Mouse (Mus musculus) retina, embryonic 14.5 days (tissue): ENCODE measurements around the gene Dnajc9.

Experiments used
- DNase-seq: peaks from one replicate; pipeline ENCODE4 v3.0.0-alpha.2; 2015; ENCODE audit warnings: low spot score

Gene Dnajc9

DNA sequence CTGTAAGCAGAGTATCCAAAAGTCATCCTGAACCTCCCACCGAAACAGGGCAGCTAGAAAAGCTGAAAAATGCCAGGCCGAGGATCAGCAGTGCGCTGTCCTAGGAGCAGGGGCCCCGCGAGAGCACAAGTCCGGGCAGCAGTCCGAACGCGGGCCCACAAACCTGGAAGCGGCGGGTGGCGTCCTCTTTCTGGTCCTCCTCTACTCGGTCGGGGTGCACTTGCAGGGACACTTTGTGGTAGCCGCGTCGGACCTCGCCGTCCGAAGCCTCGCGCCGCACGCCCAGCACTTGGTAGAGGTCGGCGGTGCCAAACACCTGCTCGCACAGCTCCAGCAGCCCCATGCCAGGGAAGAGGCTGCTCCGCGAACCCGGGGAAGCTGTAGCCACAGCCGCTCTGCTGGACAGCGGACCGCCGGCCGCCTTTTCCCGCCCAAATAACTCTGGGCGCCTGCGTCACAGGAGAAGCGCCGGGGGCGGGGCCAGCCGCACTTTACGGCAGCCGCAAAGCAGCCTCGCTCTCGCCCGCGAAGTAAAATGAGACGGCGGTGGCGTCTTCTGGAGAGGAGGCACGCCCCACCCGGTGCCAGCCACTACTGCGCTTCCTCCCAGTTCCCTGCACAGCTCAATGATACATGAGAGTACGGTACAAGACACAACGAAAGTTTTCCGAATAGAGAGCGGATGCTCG is at the start of gene Dnajc9:
TSS of gene Dnajc9 (minus strand) at position 470 of the 689 bp plus-strand sequence.
- peak; percentile 97 for DNase-seq

- DNase-seq: no peak
Measured at GRCm38 (mm10) chr14:20436976-20437375, 48.3 kb upstream of the Dnajc9 start.

DNA sequence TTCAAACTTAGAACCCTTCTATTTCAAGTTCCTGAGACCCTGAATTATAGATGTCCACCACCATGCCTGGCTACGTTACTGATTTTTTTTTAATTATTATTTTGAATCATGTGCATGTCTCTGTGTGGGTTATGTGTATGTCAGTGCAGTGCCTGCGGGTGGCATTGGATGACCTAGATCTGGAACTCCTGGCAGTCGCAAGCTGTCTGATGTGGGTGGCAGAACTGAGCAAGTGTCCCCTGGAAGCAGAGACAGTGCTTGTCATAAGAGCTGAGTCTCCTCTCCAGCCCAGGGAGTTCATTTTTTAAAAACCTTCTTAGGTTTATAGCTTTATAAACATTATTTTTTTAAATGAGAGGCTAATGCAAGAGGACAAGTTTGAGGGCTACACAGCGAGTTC is 43.7 kb upstream of the Dnajc9 start:
- DNase-seq: no peak

GRCm38 (mm10) chr14:20431726-20432125 is 43.0 kb upstream of the Dnajc9 start:
- DNase-seq: no peak

DNA sequence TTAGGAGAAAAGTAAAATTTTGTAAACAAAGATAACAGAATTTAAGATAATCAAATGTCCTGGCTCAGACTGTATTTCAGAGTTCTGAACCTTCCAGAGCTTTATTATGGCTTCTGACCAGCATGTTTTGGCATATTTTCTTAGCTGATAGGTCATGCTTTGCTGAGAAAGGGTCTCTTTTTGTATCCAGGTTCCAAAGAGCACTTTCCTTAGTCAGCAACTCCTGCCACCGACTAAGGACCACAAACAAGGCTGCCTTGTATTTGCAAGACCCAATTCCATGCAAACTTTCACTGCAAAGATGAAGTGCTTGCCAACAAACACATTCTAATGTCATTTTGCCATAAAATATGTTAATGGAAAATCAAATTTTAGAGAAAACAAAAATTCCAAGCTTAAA is 41.1 kb upstream of the Dnajc9 start:
- no peak for DNase-seq

DNA sequence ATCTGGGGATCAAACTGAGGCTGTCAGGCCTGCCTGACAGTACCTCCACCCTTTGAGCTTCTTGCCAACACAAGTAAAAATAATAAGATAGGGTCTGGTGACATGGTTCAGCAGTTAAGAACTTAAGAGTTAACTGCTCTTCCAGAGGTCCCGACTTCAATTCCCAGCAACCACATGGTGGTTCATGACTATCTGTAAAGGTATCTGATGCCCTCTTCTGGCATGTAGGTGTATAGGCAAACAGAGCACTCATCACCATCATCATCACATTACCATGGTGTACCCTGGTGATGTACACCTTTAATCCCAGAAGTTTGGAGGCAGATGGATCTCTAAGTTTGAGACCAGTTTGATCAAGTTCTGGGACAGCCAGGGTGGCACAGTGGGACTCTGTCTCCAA is 39.9 kb upstream of the Dnajc9 start:
- no peak for DNase-seq

- DNase-seq: no peak
Measured at GRCm38 (mm10) chr14:20423046-20423445, 34.3 kb upstream of the Dnajc9 start.

GRCm38 (mm10) chr14:20422257-20422656 is 33.5 kb upstream of the Dnajc9 start:
- no peak for DNase-seq

DNA sequence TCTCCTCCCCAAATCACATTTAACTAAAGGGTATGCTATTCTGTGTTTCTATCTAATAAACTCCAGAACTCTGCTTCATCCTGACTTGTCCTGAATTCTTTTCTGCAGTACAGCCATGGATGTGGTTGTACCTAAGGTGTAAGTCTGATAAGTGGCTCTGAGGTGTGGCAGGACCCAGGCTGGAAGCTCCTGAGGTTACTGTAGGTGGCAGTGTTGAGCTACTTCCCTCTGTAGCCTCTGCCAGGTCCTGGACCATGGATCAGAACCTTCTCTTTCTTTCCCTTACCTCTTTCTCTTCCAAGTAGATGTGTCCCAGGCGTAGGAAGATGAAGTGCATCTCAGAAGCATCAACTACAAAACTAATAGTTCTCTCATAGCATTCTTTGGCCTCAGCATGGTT is 11.4 kb upstream of the Dnajc9 start:
- DNase-seq: peak; percentile 63

- peak; percentile 33 for DNase-seq
Measured at GRCm38 (mm10) chr14:20398864-20399263, 10.2 kb upstream of the Dnajc9 start.

DNA sequence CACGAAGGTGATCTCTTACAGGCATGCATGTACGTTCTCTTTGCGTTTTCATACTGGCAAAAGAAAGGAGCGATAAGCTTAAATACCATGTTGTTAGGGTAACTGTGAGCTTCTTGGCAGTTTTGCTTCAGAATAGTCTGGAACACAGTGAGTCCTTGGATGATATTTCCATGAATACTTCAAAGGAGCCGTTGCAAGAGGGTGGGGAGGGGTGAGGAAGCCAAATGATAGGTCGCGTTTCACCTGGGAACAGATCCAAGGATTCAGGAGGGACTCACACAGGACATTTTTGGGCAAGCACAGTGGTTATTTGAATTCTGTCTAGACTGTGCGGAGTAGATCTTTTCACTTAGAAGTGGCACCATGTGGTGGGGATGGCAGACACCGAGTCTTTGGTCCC is 8.5 kb upstream of the Dnajc9 start:
- no peak for DNase-seq

- DNase-seq: peak; percentile 98
Measured at GRCm38 (mm10) chr14:20393205-20393913, 4.6 kb upstream of the Dnajc9 start, which contains the start of gene Mrps16. TSS of gene Mrps16 (minus strand) at chr14:20393634.

GRCm38 (mm10) chr14:20392326-20392725 is 3.6 kb upstream of the Dnajc9 start:
- no peak for DNase-seq

DNA sequence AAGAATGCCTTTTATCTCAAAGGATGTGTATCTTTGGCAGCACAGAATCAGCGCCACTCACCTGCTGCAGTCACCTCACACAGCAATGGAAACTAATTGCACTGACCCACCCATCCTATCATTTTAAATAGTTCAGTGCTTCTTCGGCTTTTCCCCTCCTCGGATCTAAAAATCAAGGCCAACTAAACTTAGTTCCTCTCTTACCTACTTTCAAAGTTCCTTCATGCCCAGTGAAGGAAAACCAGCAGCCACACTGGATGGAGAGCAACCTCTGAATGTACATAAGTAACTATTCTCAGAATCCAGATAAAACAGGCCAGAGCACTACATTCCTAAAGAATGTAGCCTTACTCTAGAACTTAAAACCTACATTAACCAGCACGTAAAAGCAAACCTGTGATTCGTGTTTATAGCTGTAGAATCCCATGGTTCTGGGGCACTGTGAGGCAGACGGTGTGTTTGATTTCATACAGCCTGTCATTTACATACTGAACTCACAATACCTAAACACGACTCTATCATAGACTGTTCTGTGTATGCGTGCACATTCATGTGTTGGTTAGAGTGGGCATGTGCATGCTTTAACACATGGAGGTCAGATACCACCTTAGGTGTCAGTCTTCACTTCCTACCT is 853 bp upstream of the Dnajc9 start:
- no peak for DNase-seq

DNA sequence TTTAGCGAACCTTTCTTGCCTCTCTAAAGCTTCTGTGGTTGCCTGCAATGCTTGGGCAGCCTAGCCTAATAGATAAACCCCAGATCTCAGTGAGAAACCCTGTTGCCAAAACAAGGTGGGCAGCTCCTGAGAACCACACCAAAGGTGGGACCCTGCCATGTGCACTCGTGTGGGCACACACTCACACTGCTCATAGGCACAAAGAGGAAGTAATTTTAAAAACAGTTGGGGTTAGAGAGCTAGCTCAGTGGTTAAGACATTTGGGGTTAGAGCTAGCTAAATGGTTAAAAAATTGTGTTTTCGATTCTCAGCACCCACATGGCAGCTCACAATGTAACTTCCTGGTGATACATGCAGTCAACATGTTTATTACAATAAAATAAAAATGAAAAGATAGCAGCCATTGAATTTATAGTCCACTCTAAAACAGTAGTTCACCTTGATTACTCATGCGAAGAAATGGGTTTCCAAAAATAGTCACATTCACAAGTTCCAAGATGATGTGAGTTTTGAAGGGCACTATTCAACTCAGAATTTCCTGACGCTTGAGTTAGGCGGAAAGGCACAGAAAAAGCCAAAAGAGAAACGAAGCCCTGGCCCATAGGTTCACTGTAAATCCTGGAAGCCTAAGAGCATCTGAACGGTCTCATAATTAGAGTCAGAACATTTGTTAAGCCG is 8.8 kb downstream of the Dnajc9 start:
- no peak for DNase-seq

GRCm38 (mm10) chr14:20379087-20379640 is 9.5 kb downstream of the Dnajc9 start:
- no peak for DNase-seq

- DNase-seq: peak; percentile 74
Measured at GRCm38 (mm10) chr14:20378313-20379061, 10.2 kb downstream of the Dnajc9 start.

DNA sequence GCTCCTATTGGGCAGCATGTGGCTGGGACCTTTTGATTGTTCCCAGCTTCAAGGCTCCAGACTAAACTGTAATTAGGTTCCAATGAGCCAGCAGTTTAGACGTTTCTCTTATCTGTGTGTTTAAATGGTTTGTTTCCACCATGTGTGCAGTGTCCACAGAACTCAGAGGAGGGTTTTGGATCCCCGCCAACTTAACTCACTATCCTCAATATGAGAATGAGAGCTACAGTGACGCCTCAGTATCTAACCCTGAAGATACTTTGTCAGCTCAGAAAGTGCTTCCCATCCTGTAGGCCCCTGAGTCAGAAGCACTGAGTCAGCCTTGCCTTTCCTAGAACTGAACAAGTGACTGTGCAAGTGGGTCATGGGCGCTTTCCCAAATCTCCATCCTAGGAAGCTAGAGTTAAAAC is 11.6 kb downstream of the Dnajc9 start:
- no peak for DNase-seq

GRCm38 (mm10) chr14:20371854-20372253 is 16.9 kb downstream of the Dnajc9 start:
- DNase-seq: no peak

DNA sequence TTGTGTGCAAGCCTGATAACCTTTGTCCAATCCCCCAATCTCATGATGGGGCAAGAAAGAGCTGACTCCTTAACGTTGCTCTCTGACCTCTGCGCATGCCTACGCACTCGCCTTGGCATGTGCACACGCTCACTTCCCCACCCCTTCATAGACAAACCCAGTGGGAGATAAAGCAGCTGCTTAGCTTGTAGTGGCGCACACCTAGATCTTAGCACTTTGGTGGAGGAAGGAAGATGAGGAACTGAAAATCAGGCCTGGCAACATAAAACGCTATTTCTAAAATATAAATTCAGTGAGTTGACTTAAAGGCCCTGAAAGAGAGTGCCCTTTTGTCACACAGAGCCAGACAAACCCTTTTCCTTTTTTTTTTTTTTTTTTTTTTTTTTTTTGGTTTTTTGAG is 17.9 kb downstream of the Dnajc9 start:
- DNase-seq: no peak

GRCm38 (mm10) chr14:20368271-20368670 is 20.4 kb downstream of the Dnajc9 start:
- no peak for DNase-seq

DNA sequence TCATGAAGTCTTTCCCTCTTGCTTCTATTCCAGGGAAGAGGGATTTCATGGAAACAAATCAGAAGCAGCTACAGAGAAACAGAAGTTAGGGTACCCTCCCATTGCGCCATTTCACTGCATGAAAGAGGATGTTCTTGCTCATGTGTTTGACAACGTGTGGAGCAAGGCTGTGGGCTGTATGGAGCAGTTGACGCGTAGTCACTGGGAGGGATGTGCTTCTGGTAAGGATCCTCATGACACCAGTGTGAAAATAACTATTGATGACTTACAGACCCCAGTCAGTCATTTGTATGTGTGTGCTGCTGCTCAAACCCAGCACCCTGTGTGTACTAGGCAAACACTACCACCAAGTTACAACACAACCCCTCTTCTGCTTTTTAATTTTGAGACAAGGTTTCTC is 25.5 kb downstream of the Dnajc9 start:
- DNase-seq: no peak
